Mouse (Mus musculus) layer of hippocampus, adult 9-11 months (tissue): ENCODE results near the gene 4930595D18Rik.
A peak's percentile ranks its signal among the peaks of the same experiment; 100 is the strongest.

Source experiments
- DNase-seq: peaks from one replicate; pipeline ENCODE4 v3.0.0; 2022

The 4930595D18Rik gene

DNA sequence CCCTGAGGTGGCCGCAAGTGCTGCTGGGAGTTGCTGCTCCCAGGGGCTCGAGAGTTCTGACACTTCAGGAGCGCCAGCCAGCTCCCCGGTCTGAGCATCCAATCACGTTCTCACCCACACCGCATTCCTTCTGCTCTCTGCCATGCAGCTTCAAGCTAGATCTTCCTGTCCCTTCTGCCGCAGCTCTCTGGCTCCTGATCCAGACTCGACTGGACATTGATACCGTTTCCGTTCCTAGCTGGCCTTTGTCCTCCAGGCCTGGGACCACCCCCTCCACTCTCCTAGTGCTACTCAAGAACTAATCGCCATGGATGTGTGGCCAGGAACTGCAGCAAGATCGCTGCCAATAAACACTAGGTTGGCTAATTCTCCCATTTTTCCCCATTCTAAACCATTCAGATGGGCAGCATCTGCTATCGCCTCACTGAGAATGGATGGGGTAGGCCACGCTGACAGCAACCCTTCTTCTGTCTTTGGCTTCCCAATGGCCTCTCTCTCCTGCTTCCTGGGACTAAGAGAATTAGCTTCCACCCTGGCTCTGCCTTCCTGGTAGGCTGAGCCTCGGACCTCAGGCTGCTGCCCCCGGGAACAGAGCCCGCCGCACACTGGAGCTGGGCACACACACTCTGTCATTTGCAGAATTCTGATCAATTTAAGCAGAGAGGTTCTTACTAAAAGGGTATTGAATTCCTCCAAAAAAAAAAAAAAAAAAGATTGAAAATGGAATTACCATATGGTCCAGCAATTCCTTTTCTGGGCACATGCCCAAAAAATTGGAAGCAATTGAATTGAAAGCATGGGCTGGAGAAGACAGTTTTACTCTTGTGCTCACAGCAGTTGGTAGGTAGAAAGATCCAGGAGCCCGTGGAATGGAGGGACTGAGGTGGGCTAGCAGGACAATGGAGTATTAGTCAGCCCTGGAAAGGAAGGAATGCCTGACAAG lies 49.2 kb downstream of the 4930595D18Rik start:
- peak; percentile 30 for DNase-seq

DNA sequence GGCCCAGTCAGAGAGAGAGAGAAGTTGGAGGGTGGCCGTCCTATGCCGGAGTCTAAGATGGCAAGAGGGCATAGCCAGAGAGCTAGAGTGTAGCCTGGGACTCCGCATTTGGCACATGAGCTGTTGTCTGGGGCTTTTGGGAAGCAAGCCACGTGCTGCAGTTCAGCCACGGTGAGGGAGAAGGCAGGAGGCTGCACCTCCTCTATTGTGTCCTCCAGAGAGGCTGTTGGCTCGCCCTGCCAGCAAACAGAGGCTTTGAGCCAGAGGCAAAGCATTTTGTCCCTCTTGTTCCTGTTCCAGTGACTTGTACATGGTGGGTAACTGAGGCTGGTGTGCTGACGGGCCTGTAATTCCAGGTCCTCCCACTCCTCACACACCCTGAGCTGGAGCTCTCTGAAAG lies 50.1 kb downstream of the 4930595D18Rik start:
- DNase-seq = no peak

DNA sequence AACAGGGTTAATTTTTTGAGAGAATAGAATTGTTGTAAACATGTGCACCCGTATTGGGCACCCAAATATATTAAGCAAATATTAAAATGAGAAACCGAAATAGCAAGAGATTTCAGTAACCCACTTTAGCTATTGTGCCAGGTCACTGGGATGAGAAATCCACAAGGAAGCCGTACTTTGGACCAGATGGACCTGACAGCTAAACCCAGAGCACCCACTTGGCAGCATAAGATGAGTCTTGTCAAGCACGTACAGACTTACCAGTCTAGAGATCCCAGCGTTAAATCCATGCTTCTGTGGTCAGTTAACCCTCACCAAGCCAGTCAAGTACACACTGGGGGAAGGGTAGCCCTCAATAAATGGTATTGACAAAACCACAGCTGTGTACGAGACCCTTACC lies 58.6 kb downstream of the 4930595D18Rik start:
- DNase-seq = no peak

DNA sequence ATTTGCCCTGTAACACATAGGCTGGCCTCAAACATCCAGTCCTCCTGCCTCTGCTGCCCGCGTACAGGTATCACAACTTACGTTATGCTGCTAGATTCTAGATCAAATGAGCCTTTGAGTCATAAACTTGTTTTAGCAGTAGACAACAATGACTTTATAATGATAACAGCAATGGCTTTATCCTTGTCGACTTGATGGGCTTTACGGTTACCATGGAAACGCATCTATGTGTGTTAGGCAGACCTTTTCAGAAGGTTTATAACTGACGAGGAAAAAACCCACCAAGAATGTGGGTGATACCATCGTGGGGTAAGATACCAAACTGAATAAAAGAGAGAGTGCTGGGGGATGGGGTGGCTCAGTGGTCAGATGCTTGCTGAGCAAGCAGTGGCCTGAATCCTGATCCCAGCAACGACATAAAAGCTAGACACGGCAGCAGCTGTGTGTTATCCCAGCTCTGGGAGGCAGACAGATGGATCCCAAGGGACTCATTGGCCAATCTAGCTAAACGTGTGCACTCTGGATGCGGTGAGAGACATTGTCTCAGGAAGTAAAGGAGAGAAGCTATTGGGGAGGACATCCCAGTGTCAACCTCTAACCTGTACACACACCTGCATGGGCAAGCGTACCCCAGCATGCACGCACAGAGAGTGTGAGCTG lies 59.6 kb downstream of the 4930595D18Rik start:
- DNase-seq = no peak

DNA sequence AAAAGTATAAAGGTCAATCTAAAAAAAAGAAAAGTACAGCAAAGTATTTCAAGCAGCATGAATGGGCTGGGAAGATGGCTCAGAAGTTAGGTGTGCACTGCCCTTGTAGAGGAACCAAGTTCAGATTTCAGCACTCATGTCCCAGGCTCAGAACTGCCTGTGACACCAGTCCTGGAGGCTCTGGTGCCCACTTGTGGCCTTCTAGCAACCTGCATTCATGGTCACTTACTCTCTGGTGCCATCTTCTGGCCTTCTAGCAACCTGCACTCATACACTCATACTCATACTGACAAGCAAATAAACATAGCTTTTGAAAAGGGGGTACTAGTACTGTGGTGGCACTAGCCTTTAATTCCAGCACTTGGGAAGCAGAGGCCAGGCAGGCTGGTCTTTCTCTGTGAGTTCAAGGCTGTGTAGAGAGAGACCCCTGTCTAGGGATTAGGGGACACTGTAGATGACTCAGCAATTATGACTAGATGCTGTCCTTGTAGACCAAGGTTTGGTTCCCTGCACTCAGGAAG lies 61.9 kb downstream of the 4930595D18Rik start:
- DNase-seq = no peak

DNA sequence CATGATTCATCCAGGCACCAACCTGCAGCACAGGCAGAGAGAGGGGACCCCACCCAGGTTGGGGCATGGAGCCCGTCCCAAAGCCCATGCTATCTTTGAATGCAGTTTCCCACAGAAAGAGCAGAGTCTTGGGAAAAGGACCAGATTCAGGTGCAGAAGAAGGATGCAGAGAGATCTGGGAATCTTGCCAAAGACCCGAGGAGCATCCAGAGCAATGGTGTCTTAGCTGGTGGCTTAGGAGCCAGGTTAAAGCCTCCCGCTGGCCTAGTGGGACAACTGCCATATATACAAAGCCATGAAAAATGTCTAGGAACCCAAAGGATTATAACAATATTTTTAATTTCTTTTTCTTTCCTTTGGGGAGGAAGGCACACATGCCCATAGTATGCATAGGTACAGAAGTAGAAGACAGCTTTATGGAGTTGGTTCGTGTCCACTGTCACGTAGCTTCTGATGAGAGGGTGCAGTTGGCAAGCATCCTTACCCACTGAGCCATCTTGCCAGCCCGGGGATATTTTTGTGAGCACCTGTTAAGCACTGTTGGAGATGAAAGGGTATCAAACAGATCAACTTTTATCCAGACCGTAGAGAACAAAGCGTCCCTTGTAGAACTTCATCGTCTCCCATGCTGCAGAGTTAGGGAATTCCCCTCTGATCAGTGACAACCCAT lies 63.2 kb downstream of the 4930595D18Rik start:
- DNase-seq = no peak

DNA sequence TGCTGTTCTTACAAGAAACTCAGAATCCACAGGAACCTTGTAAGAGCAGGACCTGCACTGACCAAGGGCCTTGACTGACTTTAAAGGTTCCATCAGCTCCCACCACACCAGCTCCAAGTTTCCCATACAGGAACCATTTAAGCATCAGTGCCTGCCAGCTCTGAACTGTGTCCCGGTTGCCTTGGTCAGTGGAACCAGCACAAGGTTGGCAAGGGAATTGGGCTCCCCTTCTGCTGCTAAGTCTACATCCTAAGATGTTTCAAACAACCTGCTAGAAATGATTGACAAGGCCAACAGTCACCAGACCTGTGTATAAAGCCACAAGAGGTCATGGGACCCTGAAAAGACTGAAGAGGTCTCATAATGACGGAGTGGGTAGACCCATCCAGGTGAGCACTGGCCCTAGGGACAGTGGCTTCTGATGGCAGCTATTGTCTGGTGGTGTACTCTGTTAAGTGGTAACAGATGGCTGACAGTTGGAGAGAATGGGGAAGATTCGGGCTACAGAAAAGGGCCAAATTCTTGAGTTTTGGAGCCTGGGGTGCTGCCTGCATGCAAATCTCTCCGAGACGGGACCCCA lies 64.7 kb downstream of the 4930595D18Rik start:
- no peak for DNase-seq

DNA sequence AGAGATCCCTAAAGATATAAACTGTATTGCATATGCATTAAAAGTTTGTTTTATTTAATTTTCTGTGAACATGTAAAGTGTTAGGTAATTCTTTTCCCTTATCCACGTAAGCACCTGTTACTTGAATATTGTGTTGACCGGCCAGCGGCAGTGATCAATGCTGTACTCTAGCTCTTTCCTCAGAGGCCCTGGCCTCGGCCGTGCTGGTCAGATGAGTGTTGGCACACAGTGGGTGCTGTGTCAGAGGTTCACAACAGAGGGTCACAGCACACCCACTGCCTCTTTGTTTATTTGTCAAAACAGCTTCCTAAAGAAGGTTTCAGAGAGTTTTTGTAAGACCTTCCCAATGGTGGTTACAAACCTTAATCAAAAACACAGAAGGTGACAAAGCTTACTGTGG lies 69.7 kb downstream of the 4930595D18Rik start:
- no peak for DNase-seq

DNA sequence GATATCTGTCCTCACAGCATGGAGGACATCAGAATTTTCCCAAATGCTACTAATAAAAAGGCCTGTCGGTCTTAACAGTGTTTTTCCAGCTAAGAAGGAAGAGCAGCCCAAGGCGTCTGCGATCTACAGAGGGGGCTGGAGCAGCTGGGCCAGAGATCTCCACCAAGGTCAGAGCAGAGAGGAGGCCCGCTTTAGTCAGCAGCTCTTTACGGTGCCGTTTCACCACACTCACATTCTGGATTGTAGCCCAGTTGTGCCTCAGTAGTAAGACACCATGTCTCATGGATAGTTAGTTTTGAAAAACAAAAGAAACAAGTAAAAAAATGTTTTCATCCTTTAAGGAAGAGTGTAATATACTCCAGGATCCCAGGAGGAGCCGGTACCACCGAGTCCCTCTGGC lies 73.1 kb downstream of the 4930595D18Rik start:
- no peak for DNase-seq
